Mouse (Mus musculus): Measurements from ENCODE around the gene Tm4sf5. TPM values are rescaled to one million over a fixed set of nuclear protein-coding genes. Genes with fewer than 3 reads are reported as not detected.
"Not testable (repeated sequence)": the region's sequence is repeated elsewhere in the genome, so short reads cannot be mapped to it uniquely, and the experiment has no call there.

Gene Tm4sf5
- total RNA-seq, 2 experiments from 2014 or later, result 1.4 to 2.4 TPM

GRCm38 (mm10) chr11:70509753-70510564 is 4.9 kb downstream of the Tm4sf5 start:
- peak; percentile 34 to 49 for DNase-seq

DNA sequence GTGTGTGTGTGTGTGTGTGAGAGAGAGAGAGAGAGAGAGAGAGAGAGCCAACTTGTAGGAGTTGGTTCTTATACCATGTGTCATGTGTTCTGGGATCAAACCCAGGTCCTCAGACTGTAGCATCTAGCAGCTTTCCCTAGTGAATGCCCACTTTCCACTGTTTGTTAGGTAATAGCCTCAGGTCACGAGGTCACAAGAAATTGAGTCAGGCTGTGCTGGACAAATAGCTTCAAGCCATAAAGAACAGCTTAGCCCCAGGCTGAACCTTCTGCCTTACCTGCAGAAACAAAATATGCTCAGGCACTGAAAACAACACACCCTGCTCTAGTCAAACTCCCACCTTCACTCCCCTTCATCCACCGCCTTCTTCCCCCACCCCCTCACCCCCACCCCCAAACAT is 6.2 kb downstream of the Tm4sf5 start:
- DNase-seq, result no peak

DNA sequence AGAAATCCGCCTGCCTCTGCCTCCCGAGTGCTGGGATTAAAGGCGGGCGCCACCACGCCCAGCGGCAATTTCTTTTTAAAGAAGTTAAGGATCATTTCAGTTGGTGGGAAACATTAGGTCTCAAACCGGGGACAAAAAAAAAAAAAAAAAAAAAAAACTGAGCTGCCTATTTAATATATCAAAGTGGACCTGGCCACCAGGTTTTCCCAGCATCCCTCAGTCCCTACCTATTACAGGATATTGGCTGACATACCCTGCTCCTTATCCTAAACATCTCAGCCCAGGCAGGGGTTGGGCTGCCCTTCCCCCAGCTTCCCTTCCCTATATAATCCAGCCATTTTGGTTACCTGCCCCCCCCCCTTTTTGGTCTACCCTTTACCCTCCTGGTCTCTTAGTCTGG is 6.8 kb downstream of the Tm4sf5 start:
- no peak for DNase-seq

DNA sequence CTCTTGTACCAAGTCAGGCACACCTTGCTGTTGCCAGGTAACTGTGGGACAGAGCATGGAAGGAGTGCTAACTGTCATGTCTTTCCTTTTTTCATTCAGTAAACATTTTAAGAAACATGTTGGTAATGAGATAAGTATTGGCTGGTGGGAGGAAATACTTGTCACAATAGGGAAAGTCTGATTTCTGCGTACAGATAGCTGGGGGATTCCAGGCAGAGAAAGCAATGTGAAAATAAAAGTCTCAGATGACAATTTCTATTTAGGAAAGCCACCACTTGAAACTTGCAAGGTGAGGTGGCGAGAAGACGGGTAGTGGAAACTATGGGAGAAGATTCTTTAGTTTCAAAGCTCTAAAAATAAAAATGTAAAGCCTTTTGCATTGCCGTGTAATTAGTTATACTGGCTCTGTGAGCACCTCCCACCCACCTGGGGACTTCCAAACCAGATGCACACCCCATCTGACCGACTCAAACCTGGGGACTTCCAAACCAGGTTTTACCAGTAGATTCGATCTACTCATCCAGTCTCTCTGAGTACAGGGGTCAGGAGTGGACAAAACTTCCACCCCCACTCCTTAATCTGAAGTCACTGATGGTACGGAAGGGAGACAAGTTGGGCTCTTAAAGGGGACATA is 7.8 kb downstream of the Tm4sf5 start:
- DNase-seq, result no peak

DNA sequence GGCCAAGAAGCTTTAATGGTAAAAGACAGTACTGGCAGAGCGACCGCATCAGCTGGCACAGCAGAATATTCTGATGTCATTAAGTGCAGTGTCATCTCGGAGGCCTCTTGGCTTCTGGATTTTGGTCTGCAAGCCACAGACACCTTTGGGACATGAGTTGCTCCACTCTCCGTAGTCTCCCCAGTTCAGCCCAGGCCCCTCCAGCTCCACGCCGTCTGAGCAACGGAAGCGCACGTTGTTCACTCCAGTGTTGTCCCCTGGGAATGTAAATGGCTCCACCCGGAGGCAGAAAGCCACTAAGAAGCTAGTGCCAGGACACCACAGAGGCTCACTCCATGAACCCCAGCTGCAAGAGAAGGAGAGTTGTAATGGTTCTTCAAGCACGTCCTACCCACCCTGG is 8.5 kb downstream of the Tm4sf5 start:
- DNase-seq, result peak; percentile 63 to 72

DNA sequence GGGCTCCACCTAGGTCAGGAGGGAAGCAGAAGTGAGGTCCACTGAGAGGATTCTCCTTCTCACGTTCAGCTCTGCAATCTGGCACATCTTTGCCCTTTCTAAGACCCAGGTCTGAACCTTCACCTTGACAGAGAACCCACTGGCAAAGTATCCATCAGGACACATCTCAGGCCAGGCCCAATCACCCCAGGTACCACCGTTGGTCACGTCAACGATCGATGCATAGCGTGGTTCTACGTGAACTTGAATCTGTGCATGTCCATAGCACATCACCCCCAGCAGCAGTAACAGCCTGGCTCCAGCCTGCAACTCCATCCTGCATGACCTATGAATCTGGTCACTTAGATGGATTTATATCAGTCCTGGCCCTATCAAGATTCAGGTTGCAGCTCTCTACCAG is 9.2 kb downstream of the Tm4sf5 start, which contains the start of gene Vmo1:
Vmo1 (minus strand) TSS at position 329 of the 400 bp plus-strand sequence.
- no peak for DNase-seq

DNA sequence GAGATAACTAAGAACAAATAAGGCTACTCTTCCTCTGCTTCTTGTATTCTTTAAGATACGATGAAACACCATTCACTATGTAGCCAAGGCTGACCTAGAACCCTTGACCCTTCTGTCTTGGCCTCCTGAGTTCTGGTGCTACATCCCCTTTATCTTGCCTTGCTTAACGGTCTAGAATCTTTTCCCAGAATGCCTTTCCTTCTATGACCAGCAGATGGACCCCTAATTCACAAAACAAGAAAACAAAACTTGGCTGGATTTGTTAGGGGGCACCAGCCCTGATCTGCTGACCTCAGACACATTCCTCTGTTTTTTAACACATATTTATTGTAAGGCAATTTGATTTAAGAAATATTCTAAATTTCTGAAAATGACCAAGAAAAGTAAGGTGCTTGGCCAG is 11.3 kb downstream of the Tm4sf5 start:
- peak; percentile 35 to 70 for DNase-seq

GRCm38 (mm10) chr11:70518436-70518835 is 13.4 kb downstream of the Tm4sf5 start:
- DNase-seq, result no peak

DNA sequence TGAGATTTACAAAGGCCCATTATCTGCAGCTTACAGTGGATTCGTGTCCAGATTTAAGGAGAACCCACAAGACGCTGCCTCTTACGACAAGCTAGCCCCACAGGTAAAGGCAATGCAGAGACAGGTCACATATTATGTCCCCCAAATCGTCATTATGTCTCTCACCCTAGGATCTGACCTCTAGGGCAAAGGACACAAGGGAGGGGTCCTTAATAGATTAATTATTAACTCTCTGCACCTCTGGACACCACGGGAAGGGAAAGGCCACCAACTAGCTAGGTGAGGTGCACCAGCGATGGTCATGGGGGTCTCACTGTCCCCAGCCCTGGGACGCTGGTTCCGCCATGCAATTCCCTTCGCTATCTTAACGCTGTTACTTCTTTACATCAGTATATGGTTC is 13.9 kb downstream of the Tm4sf5 start, which contains the start of gene Gltpd2:
Gltpd2 (plus strand) TSS at position 274 of the 400 bp plus-strand sequence.
- DNase-seq, result no peak

GRCm38 (mm10) chr11:70520178-70520769 is 15.2 kb downstream of the Tm4sf5 start:
- DNase-seq, result peak; percentile 64 to 72

GRCm38 (mm10) chr11:70523306-70523989 is 18.4 kb downstream of the Tm4sf5 start:
- DNase-seq, result not testable (repeated sequence)

GRCm38 (mm10) chr11:70524782-70525181 is 19.7 kb downstream of the Tm4sf5 start:
- DNase-seq, result no peak

- DNase-seq, result peak; percentile 94 to 97
Measured at GRCm38 (mm10) chr11:70525184-70525678, 20.2 kb downstream of the Tm4sf5 start, which contains the start of gene Psmb6. Gene Psmb6, plus strand, starts transcription at chr11:70525367.

- no peak for DNase-seq
Measured at GRCm38 (mm10) chr11:70525726-70526125, 20.7 kb downstream of the Tm4sf5 start.

DNA sequence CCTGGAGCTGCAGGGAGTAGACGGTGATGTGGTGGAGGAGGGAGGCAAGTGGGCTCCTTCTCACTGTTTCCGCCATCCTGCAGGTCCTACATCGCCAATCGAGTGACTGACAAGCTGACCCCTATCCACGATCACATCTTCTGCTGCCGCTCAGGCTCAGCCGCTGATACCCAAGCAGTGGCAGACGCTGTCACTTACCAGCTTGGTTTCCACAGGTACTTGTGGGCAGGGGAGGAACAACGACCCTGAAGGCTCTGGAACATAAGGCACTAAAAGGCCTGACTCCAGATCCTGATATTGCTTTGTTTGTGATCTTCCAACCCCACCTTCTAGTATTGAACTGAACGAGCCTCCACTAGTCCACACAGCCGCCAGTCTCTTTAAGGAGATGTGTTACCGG is 21.2 kb downstream of the Tm4sf5 start:
- no peak for DNase-seq

GRCm38 (mm10) chr11:70528610-70529009 is 23.6 kb downstream of the Tm4sf5 start:
- no peak for DNase-seq

DNA sequence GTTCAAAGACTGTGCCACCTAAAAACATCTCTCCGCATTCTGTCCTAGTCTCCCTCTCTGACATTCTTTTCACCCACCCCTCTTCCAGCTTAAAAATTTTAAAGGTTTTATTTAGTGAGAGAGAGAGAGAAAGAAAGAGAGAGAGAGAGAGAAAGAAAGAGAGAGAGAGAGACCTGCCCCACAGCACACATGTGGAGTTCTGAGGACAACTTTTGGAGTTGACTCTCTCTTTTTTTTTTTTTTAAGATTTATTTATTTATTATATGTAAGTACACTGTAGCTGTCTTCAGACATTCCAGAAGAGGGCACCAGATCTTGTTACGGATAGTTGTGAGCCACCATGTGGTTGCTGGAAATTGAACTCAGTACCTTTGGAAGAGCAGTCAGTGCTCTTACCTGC is 26.0 kb downstream of the Tm4sf5 start:
- not testable (repeated sequence) for DNase-seq

DNA sequence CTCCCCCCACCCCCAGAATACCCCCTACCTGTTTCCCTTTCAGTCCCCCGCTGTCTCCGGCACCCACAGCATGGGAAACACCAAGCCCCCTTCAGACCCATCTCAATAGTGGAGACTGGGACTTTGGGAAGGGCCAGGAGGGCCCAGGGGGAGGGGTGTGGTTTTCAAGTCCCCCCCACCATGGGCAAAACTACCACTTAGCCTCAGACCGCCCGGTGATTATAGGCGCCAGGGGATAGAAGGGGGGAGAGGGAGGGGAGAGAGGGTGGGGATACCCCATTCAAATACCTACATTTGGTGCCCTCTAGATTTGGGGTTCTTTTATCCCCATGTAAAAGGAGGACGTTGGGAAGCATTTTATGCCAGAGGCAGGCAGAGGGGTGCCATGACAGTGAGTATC is 27.8 kb downstream of the Tm4sf5 start, which contains the start of gene Gm40193:
Gm40193 (minus strand) TSS at position 101 of the 400 bp plus-strand sequence.
- DNase-seq, result no peak

DNA sequence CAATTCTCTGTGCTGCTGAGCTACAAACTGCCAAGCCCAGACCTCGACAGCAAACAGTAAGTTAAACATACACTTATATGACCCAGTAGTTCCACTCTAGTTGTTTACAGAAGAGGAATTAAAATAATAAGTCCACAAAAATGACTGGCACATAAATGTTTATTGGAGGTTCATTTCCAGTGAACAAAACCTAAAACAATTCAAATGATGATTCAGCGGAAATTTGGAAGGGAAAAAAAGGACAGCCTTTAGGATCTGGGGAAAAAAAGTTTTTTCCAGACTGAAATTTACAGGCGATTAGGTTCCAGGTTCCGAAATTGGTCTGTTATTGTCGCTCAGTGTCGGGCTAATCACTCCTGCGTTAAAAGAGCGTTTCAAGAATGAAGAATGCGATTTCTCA is 34.4 kb downstream of the Tm4sf5 start:
- DNase-seq, result no peak

DNA sequence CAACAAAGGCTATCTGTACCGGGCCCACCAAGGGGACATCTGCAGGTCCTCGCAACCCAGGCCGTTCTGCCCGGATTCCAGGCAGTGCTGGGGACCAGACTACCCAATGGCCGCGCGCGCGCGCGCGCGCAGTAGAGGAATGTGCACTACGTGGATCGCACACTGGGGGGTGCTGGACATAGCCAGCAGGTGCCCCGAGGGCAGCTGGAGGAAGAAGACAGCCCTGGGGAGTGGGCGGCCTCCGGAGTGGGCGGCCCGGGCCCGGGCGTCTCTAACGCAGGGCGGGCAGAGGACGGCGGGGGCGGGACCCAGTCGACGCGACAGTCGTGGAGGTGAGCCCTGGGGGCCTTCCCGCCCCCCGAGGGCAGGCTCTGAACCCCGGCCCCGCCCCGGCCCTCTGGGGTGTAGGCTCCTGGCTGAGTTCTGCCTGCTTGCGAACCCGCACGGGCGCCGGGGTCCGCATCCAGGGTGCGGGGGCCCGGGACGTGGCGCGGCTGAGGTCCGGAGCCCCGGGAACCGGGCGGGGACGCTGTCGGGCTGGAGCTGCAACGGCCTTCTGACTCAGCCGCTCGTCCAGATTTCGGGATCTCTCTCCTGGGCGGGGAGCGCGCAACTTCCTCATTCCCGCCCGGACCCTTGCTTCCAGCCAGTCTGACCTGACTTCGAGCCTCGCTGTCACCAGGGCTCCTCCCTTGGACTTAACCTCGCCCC is 35.0 kb downstream of the Tm4sf5 start, which contains the start of gene Pld2:
Pld2 (plus strand) TSS at position 188 of the 711 bp plus-strand sequence.
- DNase-seq, result peak; percentile 92 to 95

- no peak for DNase-seq
Measured at GRCm38 (mm10) chr11:70540928-70541327, 35.9 kb downstream of the Tm4sf5 start.
